Mouse (Mus musculus) heart, adult 10 weeks (tissue): Measurements from ENCODE around the gene Bclaf3. TPM values are rescaled to one million over a fixed set of nuclear protein-coding genes. Genes with fewer than 3 reads are reported as not detected.

Experiments
- polyA plus RNA-seq: library from polyadenylated mRNA; stranded (reverse); fragments of 350-450 nt; fragmentation: Illumina TruSeq; extraction: RNeasy Lipid Tissue Mini Kit (QIAGEN cat#74804); gene quantifications from one replicate; pipeline ENCODE4 v1.2.3, GENCODE M21; 2014; ENCODE audit warnings: low read depth, low replicate concordance

Bclaf3 gene
- polyA plus RNA-seq: 4.5 TPM

GRCm38 (mm10) chrX:159526388-159526787 is at the start of gene Bclaf3:
Gene Bclaf3 (plus strand): TSS chrX:159526688.

GRCm38 (mm10) chrX:159626907-159627587 is 100.6 kb downstream of the Bclaf3 start, which contains the start of gene Sh3kbp1:
Gene Sh3kbp1 (plus strand): TSS chrX:159627272.

Other genes starting within 250 kb of the Bclaf3 start
- 51.9 TPM for gene Eif1ax, start 154.5 kb upstream of the Bclaf3 start, polyA plus RNA-seq
- gene Map7d2, start 112.1 kb upstream of the Bclaf3 start, polyA plus RNA-seq: 1.1 TPM
- gene Sh3kbp1, start 100.6 kb downstream of the Bclaf3 start, polyA plus RNA-seq: 153 TPM